Mouse (Mus musculus) stomach, embryonic 16.5 days (tissue): ENCODE measurements around the gene Cfap97. TPM values are rescaled to one million over a fixed set of nuclear protein-coding genes. Genes with fewer than 3 reads are reported as not detected.

ENCODE experiments used
- ATAC-seq: fragments of 200-750 bp; cut with Nextera tagmentation; 2 replicates; pipeline ENCODE4 v1.8.0; 2017; ENCODE audit warnings: moderate number of reproducible peaks, moderate TSS enrichment; ENCODE audit not compliant: insufficient read depth, low FRiP score
- H3K27ac ChIP-seq: fragments of 300-500 bp; sonication (generic); 2 replicates; pipeline ENCODE4 v1.5.1; 2014; ENCODE audit warnings: low read length
- H3K27me3 ChIP-seq: fragments of 300-500 bp; sonication (generic); 2 replicates; pipeline ENCODE4 v1.6.1; 2014; ENCODE audit warnings: low read length, control low read depth, mixed read lengths; ENCODE audit not compliant: control insufficient read depth, insufficient read depth
- H3K36me3 ChIP-seq: fragments of 300-500 bp; sonication (generic); 2 replicates; pipeline ENCODE4 v1.6.1; 2014; ENCODE audit warnings: low read length; ENCODE audit not compliant: control insufficient read depth, insufficient read depth
- H3K4me1 ChIP-seq: fragments of 300-500 bp; sonication (generic); 2 replicates; pipeline ENCODE4 v1.6.1; 2014; ENCODE audit warnings: low read length, control low read depth, mixed read lengths; ENCODE audit not compliant: control insufficient read depth, insufficient read depth
- H3K4me2 ChIP-seq: fragments of 300-500 bp; sonication (generic); 2 replicates; pipeline ENCODE4 v1.6.1; 2014; ENCODE audit warnings: low read depth, low read length, mixed read lengths
- H3K4me3 ChIP-seq: fragments of 300-500 bp; sonication (generic); replicated peaks from 2 replicates; pipeline ENCODE4 v1.5.1; 2014; ENCODE audit warnings: mild to moderate bottlenecking, low read length
- H3K9ac ChIP-seq: fragments of 300-500 bp; sonication (generic); 2 replicates; pipeline ENCODE4 v1.6.1; 2014; ENCODE audit warnings: low read length
- H3K9me3 ChIP-seq: fragments of 300-500 bp; sonication (generic); replicated peaks from 2 replicates; pipeline ENCODE4 v1.6.1; 2016; ENCODE audit warnings: low read length, control low read depth; ENCODE audit not compliant: control insufficient read depth
- WGBS: fragments of 180-500 bp; shearing (Covaris S2); extraction: QIAGEN DNeasy Blood & Tissue Kit; methylation state at CpG from one replicate; pipeline ENCODE4 v1.1.7; 2014; 5-methylcytosine and 5-hydroxymethylcytosine counted together
- microRNA-seq: library from miRNA; unstranded; fragments of <30 nt; microRNA quantifications from one replicate; pipeline ENCODE4, GENCODE M21; 2016
- polyA plus RNA-seq: library from polyadenylated mRNA; unstranded; fragments of >200 nt; fragmentation: Nextera tagmentation; extraction: Ambion mirVana; gene quantifications from 2 replicates; pipeline ENCODE4 v1.2.1, GENCODE M21; 2015

The Cfap97 gene
- polyA plus RNA-seq, 1 experiment from 2014 or later, result 18.5 TPM

GRCm38 (mm10) chr8:46232798-46233197 is 81.2 kb downstream of the Cfap97 start:
- no peak for ATAC-seq
- 69% methylated on average over 8 of the region's 8 CpGs for WGBS
- Histone ChIP-seq H3K27me3 (no peaks in the 10 kb centered on the region), H3K4me1 (peaks cover 5% of the 10 kb centered on the region), H3K9ac (no peak overlapping the region), H3K4me3 (no peak overlapping the region), H3K4me2 (no peak overlapping the region), H3K36me3 (no peaks in the 10 kb centered on the region), H3K9me3 (no peaks in the 10 kb centered on the region), H3K27ac (no peak overlapping the region)

DNA sequence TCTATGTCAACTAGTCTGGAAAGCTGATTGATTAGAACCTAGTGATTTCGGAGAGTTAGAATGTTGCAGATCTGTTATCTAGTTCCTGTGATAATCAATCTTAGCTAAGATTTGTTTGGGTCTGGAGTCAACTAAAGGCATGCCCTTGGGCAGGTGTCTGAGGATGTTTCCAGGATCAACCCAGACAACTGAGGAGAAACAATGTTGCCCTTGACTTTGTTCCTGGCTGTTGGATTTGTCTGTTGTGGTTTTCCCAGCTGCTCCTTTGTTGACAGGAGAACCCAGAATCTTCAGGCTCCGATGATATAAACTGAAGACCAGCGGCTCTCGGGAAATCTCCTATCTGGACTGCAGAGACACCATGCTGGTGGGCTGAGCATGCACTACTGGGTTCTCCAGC is 83.2 kb downstream of the Cfap97 start:
- H3K36me3 ChIP-seq, result no peaks in the 10 kb centered on the region
- H3K27ac ChIP-seq, result no peak overlapping the region
- H3K9ac ChIP-seq, result no peak overlapping the region
- no peak for ATAC-seq
- no peak overlapping the region for H3K4me2 ChIP-seq
- no peaks in the 10 kb centered on the region for H3K9me3 ChIP-seq
- peaks cover 5% of the 10 kb centered on the region for H3K4me1 ChIP-seq
- no peaks in the 10 kb centered on the region; the same call in 1 of the 2 replicates for H3K27me3 ChIP-seq
- WGBS, result 71% methylated on average over 4 of the region's 4 CpGs
- H3K4me3 ChIP-seq, result no peak overlapping the region

DNA sequence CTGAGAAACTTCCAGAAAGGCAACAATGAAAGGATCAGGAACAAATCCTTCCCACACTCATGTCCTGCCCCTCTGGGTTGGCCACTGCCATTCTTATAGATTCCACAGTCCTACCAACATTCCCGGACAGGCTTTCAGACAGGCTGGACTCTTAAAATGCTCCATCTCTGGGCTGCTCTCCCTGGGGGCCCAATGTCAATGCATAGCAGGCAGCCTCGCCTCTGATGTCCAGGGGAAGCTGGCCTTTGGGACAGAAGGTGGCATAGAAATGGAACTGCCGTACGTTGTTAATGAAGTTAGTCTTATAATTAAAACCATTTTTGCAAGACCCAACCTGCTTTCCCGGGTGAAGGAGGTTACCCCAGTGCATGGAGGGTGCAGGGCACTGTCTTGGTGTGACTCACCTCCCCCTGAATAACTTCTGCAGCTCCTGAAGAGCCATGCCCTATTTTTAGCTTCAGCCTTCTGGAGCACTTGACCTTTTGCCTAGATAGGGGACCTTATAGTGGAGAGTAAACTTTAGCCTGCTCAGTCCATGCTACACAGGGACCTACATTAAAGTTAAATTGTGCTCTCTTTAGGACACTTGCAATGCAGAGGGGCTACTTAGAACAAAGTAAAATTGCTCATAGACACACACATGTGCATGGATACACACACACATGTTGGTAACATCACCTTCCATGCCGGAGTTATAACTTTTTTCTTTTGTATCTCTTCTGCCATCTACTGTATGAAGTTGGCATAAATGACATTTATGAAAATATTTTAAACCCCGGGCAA is 85.1 kb downstream of the Cfap97 start:
- no peak for ATAC-seq
- H3K9ac ChIP-seq, result no peak overlapping the region
- no peaks in the 10 kb centered on the region; the same call in 1 of the 2 replicates for H3K27me3 ChIP-seq
- WGBS, result 55% methylated on average over 7 of the region's 7 CpGs
- H3K4me3 ChIP-seq, result no peak overlapping the region
- H3K9me3 ChIP-seq, result no peaks in the 10 kb centered on the region
- no peak overlapping the region for H3K27ac ChIP-seq
- H3K4me2 ChIP-seq, result no peak overlapping the region; the same call in 1 of the 2 replicates
- H3K4me1 ChIP-seq, result peaks cover 5% of the 10 kb centered on the region
- no peaks in the 10 kb centered on the region for H3K36me3 ChIP-seq

DNA sequence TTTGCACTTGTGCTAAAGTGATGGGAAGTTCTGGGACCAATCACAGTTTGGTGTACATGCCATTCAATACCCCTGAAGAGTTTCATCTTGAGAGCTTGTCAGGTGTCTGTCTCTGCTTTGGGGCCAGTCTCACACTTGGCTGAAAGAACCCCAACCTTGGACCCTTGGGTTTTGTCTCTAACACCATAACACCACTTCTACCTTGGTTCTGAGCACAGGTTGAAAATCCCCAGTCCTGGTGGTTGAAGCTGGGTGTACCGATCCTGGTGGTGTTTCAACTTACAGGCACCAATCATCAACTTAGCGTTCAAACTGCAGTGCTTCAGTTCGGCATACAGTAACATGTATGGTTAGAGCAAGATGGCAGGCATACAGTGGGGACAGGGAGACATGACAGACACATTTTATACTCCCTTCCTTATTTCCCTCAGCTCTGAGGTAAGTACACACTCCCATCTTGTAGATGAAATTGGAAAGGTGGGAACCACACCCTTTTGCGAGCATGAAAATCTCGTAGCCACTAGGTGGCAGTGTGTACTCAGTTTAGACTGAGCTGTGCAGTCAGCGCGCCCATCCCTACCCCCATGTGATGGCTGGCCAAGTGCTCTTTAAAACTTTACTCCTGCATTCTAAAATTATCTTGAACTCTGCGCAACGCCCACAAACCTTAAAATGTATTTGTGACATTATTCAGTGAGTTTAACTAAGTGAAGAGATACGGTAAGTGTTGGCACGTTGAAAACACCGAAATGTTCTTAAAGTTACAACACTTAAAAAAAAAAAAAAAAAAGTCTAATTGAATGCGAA is 90.2 kb downstream of the Cfap97 start:
- 30% methylated on average over 13 of the region's 13 CpGs for WGBS
- Histone ChIP-seq H3K4me3 (no peak overlapping the region), H3K9ac (no peak overlapping the region), H3K9me3 (no peaks in the 10 kb centered on the region), H3K27ac (no peak overlapping the region), H3K27me3 (no peaks in the 10 kb centered on the region; the same call in 1 of the 2 replicates), H3K4me1 (peaks cover 1% of the 10 kb centered on the region), H3K4me2 (no peak overlapping the region; the same call in 1 of the 2 replicates), H3K36me3 (no peaks in the 10 kb centered on the region)
- peak; percentile 17; the same call in 1 of the 2 replicates for ATAC-seq

DNA sequence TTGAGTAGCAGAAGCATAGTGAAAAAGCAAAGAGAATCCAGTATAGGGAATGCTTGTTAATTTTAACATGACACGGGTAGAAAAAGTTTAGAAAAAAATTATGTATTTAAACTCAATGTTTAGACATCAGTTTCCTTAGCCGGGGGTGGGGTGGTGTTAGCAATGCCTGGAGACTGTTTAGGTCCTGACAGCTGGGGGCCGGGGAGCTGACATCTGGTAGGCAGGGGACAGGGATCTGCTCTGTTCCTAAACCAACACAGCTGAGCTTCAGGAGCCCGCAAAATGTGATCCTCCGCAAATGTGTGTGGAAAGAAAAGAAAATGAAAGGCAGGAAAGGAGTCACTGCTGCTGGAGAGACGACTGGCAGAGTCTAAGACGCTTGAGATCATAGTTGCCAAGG is 91.4 kb downstream of the Cfap97 start:
- no peaks in the 10 kb centered on the region for H3K36me3 ChIP-seq
- H3K9ac ChIP-seq, result 0 out of 2 replicates have a peak overlapping the region, but pooled peaks have one; percentile 16
- H3K27ac ChIP-seq, result no peak overlapping the region
- no peaks in the 10 kb centered on the region; the same call in 1 of the 2 replicates for H3K27me3 ChIP-seq
- no peak overlapping the region for H3K4me3 ChIP-seq
- H3K4me1 ChIP-seq, result no peaks in the 10 kb centered on the region
- H3K9me3 ChIP-seq, result no peaks in the 10 kb centered on the region
- H3K4me2 ChIP-seq, result no peak overlapping the region
- no peak for ATAC-seq
- WGBS, result 29% methylated on average over 7 of the region's 7 CpGs

Small RNAs within 50 kb of the gene (microRNA-seq; reads per million reads assigned to microRNA genes)
- not detected for gene Gm23812

Other genes with a start within 250 kb of the Cfap97 start
- not detected in 2 replicates for gene Ccdc110, start 217.2 kb upstream of the Cfap97 start, polyA plus RNA-seq
- gene 1700029J07Rik, start 176.5 kb upstream of the Cfap97 start, polyA plus RNA-seq, result 4.1 and 4.2 TPM in 2 replicates
- gene Ufsp2, start 176.2 kb upstream of the Cfap97 start, polyA plus RNA-seq, result 91.4 and 93.6 TPM in 2 replicates
- 0.37 and 0.71 TPM in 2 replicates for gene Lrp2bp, start 152.5 kb upstream of the Cfap97 start, polyA plus RNA-seq
- gene Ankrd37, start 146.1 kb upstream of the Cfap97 start, polyA plus RNA-seq, result 27.1 and 41.3 TPM in 2 replicates
- gene Snx25, start 388 bp downstream of the Cfap97 start, polyA plus RNA-seq, result 4.0 and 6.0 TPM in 2 replicates
- 398 and 461 TPM in 2 replicates for gene Slc25a4, start 59.5 kb downstream of the Cfap97 start, polyA plus RNA-seq
- not detected in 2 replicates for gene Helt, start 142.9 kb downstream of the Cfap97 start, polyA plus RNA-seq